Mouse (Mus musculus): ENCODE measurements at regions not wholly inside any gene's neighbourhood (a gene's known extent, or its start where the extent isn't known, plus 50 kb on each side); places are given as distances from the start of the nearest gene placed in this dataset.

DNA sequence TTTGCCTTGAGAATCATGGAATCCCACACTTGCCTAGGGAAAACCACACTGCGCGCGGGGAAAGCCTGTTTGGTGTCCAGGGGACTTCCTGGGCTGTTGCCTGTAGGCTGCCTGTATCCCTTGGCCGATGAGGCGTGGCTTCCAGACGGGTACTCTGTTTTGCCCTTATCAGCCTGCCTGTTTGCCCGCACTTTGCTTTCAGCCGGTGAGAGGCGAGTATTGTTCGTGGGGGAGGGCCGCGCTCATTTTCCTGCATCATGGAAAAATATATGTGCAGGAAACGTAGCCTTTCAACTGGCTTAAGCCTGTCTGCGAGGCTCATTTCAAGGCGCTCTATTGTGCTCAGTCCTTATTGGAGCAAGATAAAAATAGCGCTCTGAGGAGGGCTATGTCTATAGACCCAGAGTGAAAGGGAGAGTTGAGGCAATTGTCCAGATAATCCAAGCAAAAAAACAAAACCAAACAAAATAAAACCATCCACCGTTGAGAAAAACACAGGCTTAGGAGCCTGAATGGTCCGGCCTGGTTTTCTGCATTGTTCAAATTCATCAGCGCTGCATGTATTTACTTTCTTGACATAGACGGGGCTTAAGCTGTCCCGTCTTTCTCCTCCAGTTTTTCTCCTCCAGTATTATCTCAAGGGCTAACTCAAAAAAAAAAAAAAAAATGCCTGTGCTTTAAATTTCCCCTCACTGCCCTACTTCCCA, 67.9 kb downstream of the Klf5 start:
- DNase-seq: peak; percentile 22 to 56

DNA sequence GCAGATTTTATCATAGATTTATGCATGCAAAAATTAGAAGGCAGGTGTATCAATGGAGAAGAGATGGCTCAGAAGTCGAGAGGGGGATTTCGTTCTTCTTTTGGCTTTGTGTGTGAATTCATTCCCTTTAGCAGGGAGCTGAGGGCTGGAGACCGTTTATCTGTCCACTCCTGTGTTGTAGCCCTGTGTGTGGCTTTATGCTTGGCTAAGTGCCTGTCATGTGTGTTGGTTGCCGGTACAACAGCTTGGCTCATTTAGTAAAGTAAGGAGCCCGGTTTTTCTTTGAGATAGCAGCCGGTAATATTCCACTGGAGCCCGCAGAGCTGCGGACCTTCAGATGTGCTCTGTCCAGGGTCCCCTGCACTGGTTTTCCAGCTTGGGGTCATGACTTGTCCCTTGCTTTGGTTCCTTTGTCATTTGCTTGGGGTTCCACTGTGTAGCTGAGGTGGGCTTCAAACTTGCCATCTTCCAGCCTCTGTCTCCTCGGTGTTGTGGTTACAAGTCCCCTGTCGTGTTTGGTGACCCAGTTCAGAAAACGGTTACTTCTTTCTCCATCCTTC, 68.6 kb downstream of the Klf5 start:
- DNase-seq: peak; percentile 7 to 14

DNA sequence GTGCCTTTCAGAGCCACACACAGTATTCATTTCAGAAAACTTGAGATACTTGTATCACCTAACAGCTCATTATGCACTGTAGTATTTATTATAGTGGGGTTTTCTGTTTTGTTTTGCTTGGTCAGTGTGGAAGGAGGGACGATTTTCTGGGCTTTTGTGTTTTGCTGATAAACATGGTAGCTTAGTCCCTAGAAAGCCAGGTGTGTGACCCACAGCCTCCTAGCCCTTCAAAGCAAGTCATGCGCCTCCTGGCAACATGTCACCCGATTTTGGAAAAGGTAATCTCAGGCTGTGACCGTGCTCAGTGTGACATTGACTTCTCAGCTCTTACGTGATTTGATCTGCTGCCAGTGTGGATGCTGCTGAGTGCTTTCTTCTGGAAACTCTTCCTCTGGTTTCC, 70.9 kb downstream of the Klf5 start:
- no peak for DNase-seq

DNA sequence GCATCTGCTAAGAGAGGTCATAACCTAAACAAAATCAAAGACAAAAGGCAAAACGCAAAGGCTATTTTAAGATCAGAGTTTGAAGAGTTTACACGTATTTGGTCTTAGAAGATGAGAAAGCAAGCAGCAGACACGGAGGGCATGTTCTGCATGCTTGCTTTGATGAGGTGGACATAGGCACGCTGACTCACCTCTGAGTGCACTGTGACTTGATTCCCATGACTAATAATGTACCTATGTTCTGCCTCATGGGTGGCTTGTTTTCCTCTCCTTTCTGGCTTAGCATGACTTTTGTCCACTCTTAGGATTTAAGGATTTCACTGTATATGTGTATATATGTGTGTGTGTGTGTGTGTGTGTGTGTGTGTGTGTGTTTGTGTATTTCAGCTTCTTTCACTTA, 75.2 kb downstream of the Klf5 start:
- no peak for DNase-seq

DNA sequence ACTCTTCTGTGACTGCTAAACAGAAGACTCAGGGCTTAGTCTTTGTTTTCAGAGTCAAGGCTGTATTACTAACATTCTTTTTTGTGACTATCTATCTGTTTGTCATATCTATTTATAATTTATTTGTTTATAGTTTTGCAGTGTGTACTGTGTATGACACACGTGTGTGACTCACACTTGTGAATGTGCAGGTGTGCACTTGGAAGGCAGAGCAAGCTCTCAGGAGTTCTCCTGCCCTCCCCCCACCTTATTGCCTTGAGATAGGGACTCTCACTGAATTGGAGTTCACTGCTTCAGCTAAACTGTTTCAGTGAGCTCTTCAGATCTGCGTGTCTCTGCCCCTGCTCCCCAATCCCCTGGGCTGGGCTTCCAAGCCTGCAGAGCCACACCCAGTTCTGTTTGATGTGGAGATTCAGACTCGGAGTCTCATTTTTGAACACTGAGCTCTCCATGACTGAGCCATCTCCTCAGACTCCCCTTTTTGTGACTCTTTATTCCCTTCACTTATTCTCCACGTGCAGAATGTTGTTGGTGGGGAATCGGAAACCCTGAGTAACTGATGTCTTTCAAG, 76.6 kb downstream of the Klf5 start:
- no peak for DNase-seq

DNA sequence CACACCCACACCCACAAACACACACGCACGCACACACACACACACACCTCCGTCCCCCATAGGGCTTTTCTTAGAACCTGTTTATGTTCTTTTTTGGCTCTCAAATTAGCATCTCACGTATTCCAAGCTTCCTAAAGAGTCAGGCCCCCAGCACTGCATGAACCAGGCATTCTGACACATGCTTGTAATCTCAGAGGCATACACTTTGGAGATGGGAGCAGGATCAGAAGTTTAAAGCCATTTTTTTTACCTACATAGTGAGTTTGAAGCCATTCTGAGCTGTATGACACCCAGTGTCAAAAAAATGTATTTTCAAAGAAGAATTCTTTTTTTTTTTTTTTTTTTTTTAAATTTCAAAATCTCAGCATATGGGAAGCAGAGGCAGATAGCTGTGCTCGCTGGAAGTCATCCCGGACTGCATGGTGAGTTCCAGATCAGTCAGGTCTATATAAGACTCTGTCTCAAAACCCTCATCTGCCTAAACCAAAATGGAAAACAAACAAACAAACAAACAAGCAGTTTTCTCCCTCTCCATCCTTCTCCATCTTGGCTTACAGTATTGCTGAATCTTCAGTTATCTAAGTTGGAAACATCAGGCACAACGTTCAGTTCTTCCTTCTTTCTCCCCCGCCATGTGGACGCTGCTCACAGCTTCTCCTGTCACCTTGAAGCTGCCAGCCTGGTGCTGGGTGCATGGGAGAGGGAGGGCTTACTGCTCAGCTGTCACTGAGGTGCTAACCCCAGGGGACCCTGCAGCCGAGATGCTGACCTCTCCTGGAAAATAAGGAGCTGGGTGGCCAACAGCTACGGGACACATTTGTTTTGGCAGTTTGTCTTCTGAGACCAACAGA, 78.4 kb downstream of the Klf5 start:
- no peak for DNase-seq

DNA sequence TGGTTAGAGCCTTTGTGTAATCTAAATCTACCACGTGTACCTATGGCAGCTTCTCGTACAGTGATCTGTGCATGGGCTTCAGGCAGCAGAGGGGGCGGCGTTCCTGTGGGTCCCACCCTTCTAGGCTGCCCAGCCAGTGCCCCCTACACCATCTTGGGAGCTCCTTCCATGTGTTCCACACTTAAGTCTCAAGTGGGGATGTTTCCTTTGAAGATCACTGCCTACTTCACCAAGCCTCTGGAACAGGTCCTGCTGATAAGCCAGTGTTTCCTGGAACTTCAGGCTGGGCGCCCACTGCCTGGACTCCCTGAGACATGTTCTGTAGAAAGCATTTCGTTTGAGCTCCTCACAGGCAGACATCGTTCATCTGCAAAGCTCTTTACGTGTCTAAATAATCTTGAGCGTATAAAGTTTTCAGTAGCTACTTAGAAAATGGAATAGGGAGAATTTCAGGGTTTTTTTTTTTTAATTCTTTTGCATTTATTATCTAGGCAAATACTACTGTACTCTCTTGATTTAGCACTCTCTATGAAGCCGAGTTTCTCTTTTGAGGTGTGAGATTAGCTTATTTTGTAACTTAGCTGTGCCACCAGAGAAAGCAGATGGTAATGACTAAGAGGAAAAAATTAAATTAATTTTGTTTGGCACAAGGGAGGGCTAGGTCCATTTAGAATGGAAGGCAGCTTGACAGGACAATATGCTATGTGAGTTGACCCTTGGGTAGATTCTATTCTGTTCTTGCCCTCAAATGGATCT, 82.9 kb downstream of the Klf5 start:
- no peak for DNase-seq

DNA sequence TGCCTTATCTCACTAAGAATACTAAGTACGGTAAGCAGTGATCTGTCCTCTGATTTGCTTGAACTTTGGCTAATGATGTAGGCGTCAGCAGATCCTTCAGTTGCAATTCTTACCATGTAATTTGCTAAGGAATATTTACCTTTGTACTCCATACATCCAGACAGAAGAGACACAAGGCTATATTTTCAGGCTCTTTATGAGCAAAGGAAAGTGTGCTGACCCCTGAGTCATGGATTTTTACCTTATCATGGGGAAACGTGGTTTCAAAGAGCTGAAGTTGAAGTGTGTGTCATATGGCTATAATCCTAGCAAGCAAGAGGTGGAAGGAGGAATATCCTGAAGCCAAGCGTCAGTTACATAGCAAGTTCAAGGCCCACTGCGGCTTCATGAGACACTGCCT, 83.6 kb downstream of the Klf5 start:
- no peak for DNase-seq

DNA sequence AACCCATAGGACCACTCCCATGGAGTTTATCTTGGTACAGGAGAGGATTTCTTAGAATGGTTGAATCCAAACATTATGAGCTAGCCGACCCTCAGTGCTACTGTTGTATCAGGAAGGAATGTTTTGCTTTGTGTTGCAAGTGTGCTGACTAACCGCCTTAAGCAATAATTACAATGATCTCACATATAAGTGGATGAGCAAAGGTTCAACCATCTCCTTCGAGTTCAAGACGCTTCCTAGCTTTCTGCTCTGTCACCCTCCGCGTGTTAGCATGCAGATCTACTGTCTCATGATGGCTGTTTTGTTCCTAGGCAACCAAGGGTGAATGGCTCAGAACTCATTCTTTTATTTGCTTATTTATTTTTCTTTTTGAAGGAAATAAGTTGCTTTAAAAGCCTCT, 84.7 kb downstream of the Klf5 start:
- DNase-seq: no peak

DNA sequence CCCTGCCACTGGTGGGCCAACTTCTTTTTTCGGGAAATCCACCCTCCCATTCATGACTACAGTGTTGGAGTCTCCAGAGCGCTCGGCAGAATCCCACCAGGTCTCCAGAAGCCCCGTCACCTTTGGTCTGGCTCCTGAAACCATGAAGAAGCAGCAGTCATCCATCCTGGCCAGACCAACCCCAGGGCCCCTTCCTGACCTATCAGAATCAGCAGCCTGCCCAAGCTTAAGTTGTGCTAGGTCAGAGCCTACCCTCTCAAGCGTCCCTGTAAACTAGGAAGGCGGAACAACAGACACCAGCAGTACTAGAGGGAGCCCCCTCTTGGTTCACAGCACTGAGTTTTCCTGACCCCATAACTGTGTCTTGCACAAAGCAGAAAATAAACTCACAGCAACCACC, 89.1 kb downstream of the Klf5 start:
- no peak for DNase-seq

DNA sequence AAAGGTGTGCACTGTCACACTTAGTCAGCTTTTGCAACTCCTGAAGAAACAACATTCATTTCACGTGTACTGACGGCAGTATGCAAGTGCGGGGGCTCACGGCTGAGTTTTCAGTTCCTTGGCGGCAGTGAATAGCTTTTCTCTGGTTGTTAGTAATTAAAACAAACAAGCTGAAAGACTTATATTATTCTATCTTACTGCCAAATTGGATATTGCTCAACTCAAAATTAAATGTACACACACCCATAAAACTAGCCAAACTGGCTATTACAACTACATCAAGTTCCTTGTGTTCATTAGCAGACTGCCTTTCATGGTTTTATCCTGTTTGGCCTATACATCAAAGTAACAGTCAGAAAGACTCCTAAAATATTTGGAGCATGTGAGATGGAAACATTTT, 90.8 kb downstream of the Klf5 start:
- DNase-seq: no peak

DNA sequence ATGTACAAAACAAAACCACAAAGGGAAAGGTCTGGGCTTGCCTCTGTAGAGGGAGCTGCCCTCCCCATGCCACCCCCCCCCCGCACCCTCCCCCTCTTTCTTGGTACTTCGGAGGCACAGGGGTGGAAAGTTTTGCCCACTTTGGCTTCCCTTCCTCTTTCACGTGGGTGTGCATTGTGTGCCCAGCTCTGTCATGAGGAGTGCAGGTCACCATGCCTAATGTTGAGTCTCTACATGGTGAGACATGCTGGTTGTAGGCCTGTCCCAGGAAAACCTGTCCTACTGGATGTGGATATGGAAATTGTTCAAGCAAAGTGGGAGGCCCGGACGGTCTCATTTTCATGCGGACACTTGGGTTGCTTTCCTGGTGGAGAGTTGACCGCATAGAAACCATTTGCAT, 93.2 kb downstream of the Klf5 start:
- DNase-seq: no peak

DNA sequence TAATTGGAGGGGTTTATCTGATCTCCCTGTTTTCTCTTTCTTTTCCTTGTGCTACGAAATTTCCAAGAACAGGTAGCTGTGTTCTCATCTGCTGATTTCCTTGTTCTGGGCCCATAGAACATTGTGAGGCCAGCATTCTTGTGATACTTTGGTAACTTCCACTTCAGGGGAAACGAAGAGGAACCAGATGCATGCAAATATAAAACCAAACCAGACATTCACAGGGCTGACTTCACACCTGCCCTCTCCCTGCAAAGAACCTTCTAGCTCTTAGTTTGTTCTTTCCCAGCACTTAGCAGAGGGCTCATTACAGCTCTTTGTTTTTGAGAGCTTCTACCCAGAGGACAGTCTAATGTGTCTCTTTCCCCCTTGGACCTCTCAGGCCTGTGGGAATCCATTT, 94.3 kb downstream of the Klf5 start:
- DNase-seq: no peak

DNA sequence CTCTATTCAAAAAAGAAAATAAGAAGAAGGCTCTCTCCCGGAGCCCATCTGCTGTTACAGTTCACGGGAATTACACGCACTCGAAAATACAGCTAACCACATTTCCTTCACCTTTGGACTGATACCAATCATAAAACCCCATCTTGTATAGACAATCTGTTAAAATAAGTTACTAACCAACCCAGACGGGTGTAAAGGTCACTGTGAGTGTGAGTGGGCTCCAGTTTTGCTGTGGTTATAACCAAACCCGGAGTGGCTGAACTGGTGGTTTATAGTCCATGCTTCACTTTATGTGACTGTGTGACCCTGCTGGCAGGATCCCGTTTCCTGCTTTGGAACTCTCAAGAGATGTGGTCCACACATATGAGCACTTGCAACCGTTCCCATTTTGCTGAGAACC, 95.1 kb downstream of the Klf5 start:
- peak; percentile 32 to 52 for DNase-seq

DNA sequence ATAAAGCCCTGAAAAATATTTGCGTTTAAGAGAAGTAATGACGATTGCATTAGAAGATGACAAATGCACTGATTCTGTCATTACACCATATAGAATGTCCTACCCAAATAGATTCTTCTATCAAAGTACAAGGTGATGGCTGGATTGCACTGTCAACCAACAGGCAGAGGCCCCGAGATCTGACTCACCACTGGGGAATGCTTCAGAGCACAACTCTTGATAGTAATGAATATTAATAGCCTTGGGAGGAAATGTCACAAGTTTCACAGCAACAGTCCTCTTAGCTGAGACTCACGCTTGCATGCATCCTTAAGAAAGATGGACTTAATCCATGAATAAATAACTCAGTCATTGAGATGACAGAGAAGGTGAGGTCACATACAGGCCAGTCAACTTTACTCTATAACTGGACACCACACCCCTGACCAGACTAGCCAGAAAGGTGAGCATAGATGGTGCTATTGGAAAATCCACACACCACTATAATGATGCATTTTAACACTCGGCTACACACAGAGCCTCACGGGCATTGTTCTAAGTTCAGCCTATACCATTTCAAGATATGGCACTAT, 104.8 kb downstream of the Klf5 start:
- DNase-seq: no peak

DNA sequence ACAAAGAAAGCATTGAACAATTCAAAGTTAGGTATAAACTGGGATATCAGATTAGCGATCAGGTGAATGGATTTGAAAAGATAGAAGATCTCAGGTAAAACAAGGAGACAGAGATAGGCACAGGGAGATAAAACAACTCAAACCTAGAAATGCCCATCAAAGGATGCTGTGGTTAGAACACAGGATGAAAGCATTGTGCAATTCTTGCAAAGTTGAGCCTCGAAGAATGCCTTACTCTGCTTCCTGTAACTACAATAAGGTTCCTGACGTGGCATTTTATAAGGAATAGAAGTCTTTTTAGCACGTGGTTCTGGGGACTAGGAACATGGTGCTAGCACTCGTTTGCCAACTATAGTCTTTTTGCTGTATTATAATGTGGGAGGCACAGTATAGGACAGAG, 106.7 kb downstream of the Klf5 start:
- no peak for DNase-seq

DNA sequence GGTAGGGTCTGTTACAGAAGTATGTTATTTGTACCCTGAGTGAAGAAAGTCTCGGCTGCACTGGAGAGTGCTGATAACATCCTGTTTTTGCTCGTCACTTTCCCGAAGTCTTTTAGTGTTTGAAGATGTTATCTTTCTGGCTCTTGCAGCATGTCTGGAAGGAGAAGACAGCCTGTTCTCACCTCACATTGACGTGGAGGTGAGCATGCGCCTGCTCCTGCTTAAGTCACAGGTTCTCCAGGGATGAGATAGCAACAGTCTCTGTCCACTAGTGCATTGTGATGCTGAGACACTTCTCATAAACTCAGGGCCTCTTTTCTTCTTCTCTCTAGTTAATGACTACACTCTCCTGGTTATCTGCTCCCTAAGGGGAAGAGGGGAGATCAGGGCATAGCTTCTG, 113.3 kb downstream of the Klf5 start:
- no peak for DNase-seq

DNA sequence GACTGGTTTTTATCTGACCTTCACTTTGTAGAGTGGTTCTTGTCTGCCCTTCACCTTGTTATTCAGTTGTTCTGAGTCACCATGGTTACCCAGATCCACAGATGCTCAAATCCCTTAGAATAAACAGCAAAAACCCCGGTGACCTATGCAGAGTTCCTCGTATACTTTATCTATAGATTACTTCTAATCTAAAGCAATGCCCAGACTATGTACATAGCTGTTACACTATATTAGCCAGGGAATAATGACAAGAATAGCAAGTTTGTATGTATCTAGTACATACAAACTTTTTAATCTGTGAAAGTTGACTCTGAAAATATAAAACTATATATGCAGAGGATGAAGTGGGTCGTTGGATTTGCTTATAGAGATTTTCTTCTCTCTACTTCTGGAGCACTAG, 117.7 kb downstream of the Klf5 start:
- no peak for DNase-seq

DNA sequence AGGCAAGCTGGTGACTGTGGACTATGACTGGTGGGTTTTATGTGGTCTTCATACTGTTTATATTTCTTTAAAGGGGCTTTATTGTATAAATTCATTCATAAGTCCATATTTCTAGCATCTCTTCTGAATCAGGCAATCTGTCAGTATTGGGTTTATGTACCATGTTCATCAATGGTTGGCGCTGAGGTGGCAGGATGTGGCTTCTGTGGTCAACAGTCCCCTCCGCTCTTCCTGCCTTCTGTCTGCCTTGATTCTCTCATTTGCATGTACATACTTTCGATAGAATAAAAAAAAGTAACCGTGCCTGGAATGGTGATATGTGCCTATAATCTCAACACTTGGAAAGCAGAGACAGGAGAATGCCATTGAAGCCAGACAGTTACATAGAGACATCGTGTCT, 120.5 kb downstream of the Klf5 start:
- no peak for DNase-seq

DNA sequence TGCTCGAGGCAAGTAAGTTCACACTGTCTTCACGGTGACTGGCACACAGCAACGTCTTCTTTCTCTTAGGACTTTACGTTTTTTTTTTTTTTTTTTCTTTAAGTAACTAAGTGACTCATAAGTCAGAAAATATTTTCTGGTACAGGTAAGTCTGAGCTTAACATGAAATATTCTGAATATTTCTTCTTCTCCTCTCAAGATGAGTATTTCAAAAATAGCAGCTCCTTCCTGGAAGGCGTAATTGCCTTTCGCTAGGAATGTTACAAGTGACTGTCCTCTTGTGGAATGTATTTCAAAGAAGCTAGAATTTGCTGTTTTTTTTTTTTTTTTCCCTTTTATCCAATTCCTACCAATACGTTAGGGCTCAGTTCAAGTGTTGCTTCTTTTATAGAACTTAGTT, 124.8 kb downstream of the Klf5 start:
- DNase-seq: no peak

DNA sequence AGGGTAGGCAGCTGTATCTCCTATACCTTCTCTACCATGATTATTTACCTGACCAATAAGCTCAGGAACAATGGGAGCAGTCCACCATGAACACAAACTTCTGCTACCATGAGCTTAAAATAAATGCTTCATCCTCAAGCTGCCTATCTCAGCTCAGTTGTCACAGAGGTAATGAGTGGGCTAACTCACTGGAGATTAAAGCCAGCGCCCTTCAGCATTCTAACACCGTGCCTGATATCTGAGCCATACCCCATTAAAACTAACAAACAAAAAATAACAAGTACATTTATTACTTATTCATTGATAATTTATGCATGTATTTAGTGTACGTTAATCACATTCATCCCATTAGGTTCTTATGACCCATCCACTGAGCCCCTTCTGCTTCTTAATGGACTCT, 128.6 kb downstream of the Klf5 start:
- no peak for DNase-seq

DNA sequence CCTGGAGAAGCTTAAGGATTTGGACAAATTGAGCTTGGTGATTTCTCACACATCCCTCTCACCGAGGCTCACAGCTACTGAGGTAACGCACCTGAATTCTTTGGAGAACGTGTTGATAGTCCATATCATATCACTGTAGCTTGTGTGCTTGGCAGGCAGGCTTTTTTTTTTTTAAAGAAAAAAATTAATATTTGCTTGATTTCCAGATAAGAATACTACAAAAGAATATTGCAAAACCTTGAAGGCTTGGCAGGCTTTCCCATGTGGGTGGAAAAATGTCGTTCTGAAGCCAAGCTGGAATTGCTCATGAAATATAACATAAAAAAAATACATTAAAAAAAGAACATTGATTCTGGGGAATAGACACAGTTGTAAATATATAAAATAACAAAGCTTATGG, 131.8 kb downstream of the Klf5 start:
- no peak for DNase-seq

DNA sequence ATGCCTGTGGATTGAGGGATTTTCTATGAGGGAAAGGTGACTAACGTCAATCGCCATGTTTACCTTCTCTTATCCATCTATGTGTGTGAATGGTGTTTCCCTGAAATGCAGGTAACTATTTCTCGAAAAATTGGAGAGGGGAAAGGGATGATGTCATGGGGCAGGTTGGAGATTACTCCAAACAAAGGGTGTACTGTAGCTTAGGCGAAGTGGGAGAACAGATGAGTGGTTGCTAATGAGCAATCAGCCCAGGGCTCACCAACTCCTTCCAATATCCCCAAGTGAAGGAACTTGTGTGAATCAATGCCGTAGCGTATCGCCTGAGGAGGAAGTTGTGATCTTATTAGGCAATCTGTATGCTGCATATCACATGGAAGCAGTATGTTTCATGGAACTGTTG, 133.2 kb downstream of the Klf5 start:
- no peak for DNase-seq

Measured in kidney, postnatal 4 days (tissue).